Mouse (Mus musculus) ES-Bruce4 (cell line): Measurements from ENCODE around the gene Pik3cd.

Source experiments
- CTCF ChIP-seq: IDR thresholded peaks from one replicate; pipeline ENCODE4 v1.8.1; 2011; ENCODE audit warnings: low read depth, low read length
- POLR2A ChIP-seq: IDR thresholded peaks from one replicate; pipeline ENCODE4 v1.8.1; 2011; ENCODE audit warnings: low read length; ENCODE audit not compliant: insufficient read depth

DNA sequence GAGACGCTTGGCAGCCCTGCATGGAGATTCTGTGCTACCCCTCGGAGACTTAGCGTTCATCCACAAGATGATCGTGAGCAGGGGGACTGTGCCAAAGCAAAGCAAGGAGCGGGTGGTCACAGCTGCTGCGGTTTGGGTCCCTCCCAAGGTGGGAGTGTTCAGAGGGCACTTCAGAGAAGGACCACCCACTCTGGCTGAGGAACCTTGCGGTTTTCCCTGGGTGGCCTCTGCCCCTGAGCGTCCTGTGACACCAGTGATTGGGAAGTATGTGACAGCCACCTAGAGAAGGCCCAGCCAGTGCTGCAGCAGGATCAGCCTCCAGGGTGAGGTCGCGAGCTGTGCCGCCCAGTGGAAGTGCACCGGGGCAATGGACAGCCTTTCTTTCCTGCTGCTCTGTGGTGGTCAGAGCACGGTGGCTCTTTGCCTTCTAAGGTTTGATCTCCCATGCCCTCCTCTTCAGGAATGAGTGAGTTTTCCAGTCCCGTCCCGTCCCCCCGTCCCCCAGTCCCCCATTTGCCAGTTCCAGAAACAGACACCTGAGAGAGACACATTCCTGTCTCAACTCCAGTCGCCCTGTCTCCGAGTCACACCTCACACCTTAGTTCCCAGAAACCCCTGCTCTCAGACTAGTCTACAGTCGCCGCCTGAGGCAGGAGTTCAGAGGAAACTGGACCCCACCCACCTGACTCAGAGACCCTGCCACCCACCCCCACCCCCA, 94.6 kb downstream of the Pik3cd start:
- no peak for TF ChIP-seq CTCF
- no peak for TF ChIP-seq POLR2A
